Mouse (Mus musculus) midbrain, embryonic 10.5 days (tissue): ENCODE results near the gene Ropn1. TPM values are rescaled to one million over a fixed set of nuclear protein-coding genes. Genes with fewer than 3 reads are reported as not detected.

ENCODE experiments used
- DNase-seq: peaks from one replicate; pipeline ENCODE4 v3.0.0-alpha.2; 2017; ENCODE audit warnings: low spot score
- H3K27ac ChIP-seq: fragments of 300-500 bp; sonication (generic); replicated peaks from 2 replicates; pipeline ENCODE4 v1.5.1; 2016; ENCODE audit warnings: mild to moderate bottlenecking
- H3K27me3 ChIP-seq: fragments of 300-500 bp; sonication (generic); 2 replicates; pipeline ENCODE4 v1.6.1; 2016; ENCODE audit warnings: low read depth, mild to moderate bottlenecking; ENCODE audit not compliant: poor library complexity, severe bottlenecking
- H3K36me3 ChIP-seq: fragments of 300-500 bp; sonication (generic); 2 replicates; pipeline ENCODE4 v1.6.1; 2016; ENCODE audit warnings: mild to moderate bottlenecking, moderate library complexity
- H3K4me1 ChIP-seq: fragments of 300-500 bp; sonication (generic); 2 replicates; pipeline ENCODE4 v1.6.1; 2016
- H3K4me3 ChIP-seq: fragments of 300-500 bp; sonication (generic); 2 replicates; pipeline ENCODE4 v1.5.1; 2016; ENCODE audit warnings: mild to moderate bottlenecking, moderate library complexity
- H3K9me3 ChIP-seq: fragments of 300-500 bp; sonication (generic); replicated peaks from 2 replicates; pipeline ENCODE4 v1.6.1; 2016; ENCODE audit warnings: mild to moderate bottlenecking
- WGBS: fragments of 180-500 bp; shearing (Covaris S2); methylation state at CpG from one replicate; pipeline ENCODE4 v1.1.7; 2016; 5-methylcytosine and 5-hydroxymethylcytosine counted together
- polyA plus RNA-seq: library from polyadenylated mRNA; unstranded; fragments of >200 nt; fragmentation: Nextera tagmentation; extraction: Ambion mirVana; gene quantifications from 2 replicates; pipeline ENCODE4 v1.2.1, GENCODE M21; 2016

Gene Ropn1
- polyA plus RNA-seq, 1 experiment from 2014 or later: not detected

- Histone ChIP-seq H3K9me3 (no peaks in the 10 kb centered on the region), H3K27me3 (peaks cover 9% of the 10 kb centered on the region; the same call in 1 of the 2 replicates), H3K4me3 (peak overlapping the region; percentile 49), H3K36me3 (no peaks in the 10 kb centered on the region), H3K4me1 (peaks cover 14% of the 10 kb centered on the region), H3K27ac (no peak overlapping the region)
- no peak for DNase-seq
- WGBS: 29% methylated on average over 5 of the region's 5 CpGs
Observed at GRCm38 (mm10) chr16:34657983-34658382, 8.3 kb downstream of the Ropn1 start.

- no peaks in the 10 kb centered on the region for H3K9me3 ChIP-seq
- peak overlapping the region; percentile 55; the same call in 1 of the 2 replicates for H3K27ac ChIP-seq
- DNase-seq: peak; percentile 28
Observed at GRCm38 (mm10) chr16:34658388-34658787, 8.7 kb downstream of the Ropn1 start.

GRCm38 (mm10) chr16:34664553-34664952 is 14.8 kb downstream of the Ropn1 start:
- 78% methylated on average over 3 of the region's 3 CpGs for WGBS
- Histone ChIP-seq H3K27me3 (peaks cover 41% of the 10 kb centered on the region), H3K36me3 (no peaks in the 10 kb centered on the region), H3K27ac (no peak overlapping the region), H3K4me3 (no peak overlapping the region), H3K4me1 (peaks cover 18% of the 10 kb centered on the region), H3K9me3 (no peaks in the 10 kb centered on the region)
- no peak for DNase-seq

More at GRCm38 (mm10) chr16:34658388-34658787, 8.7 kb downstream of the Ropn1 start:
- H3K4me1 ChIP-seq: peaks cover 14% of the 10 kb centered on the region
- H3K27me3 ChIP-seq: peaks cover 9% of the 10 kb centered on the region; the same call in 1 of the 2 replicates
- no peaks in the 10 kb centered on the region for H3K36me3 ChIP-seq
- WGBS: 35% methylated on average over 11 of the region's 11 CpGs
- peak overlapping the region; percentile 49 for H3K4me3 ChIP-seq

GRCm38 (mm10) chr16:34667031-34667726 is 17.5 kb downstream of the Ropn1 start:
- Histone ChIP-seq H3K9me3 (no peaks in the 10 kb centered on the region), H3K27me3 (peaks cover 54% of the 10 kb centered on the region), H3K36me3 (no peaks in the 10 kb centered on the region), H3K4me3 (peak overlapping the region; percentile 35), H3K27ac (no peak overlapping the region), H3K4me1 (peaks cover 24% of the 10 kb centered on the region)
- 6% methylated on average over 20 of the region's 20 CpGs for WGBS
- DNase-seq: peak; percentile 72

GRCm38 (mm10) chr16:34668341-34668740 is 18.6 kb downstream of the Ropn1 start:
- Histone ChIP-seq H3K9me3 (no peaks in the 10 kb centered on the region), H3K4me3 (no peak overlapping the region), H3K27ac (no peak overlapping the region), H3K27me3 (peaks cover 54% of the 10 kb centered on the region), H3K4me1 (peaks cover 29% of the 10 kb centered on the region), H3K36me3 (no peaks in the 10 kb centered on the region)
- WGBS: 77% methylated on average over 9 of the region's 9 CpGs
- no peak for DNase-seq

GRCm38 (mm10) chr16:34671966-34672365 is 22.2 kb downstream of the Ropn1 start:
- Histone ChIP-seq H3K4me1 (peaks cover 17% of the 10 kb centered on the region), H3K27ac (no peak overlapping the region), H3K4me3 (no peak overlapping the region), H3K27me3 (peaks cover 39% of the 10 kb centered on the region), H3K9me3 (no peaks in the 10 kb centered on the region), H3K36me3 (no peaks in the 10 kb centered on the region)
- WGBS: 61% methylated on average over 7 of the region's 7 CpGs
- no peak for DNase-seq

GRCm38 (mm10) chr16:34672822-34673221 is 23.1 kb downstream of the Ropn1 start:
- Histone ChIP-seq H3K4me1 (peaks cover 11% of the 10 kb centered on the region; the same call in 1 of the 2 replicates), H3K36me3 (no peaks in the 10 kb centered on the region), H3K4me3 (no peak overlapping the region), H3K27me3 (peaks cover 33% of the 10 kb centered on the region), H3K27ac (no peak overlapping the region), H3K9me3 (no peaks in the 10 kb centered on the region)
- DNase-seq: no peak
- 76% methylated on average over 3 of the region's 3 CpGs for WGBS

- Histone ChIP-seq H3K4me1 (peaks cover 11% of the 10 kb centered on the region; the same call in 1 of the 2 replicates), H3K27ac (no peak overlapping the region), H3K36me3 (no peaks in the 10 kb centered on the region), H3K4me3 (no peak overlapping the region), H3K27me3 (peaks cover 18% of the 10 kb centered on the region), H3K9me3 (no peaks in the 10 kb centered on the region)
- DNase-seq: no peak
- WGBS: 95% methylated on average over 6 of the region's 6 CpGs
Observed at GRCm38 (mm10) chr16:34674365-34674764, 24.6 kb downstream of the Ropn1 start.

- DNase-seq: no peak
- H3K27ac ChIP-seq: no peak overlapping the region
- H3K36me3 ChIP-seq: no peaks in the 10 kb centered on the region
- no peaks in the 10 kb centered on the region for H3K27me3 ChIP-seq
- no peak overlapping the region for H3K4me3 ChIP-seq
- H3K4me1 ChIP-seq: no peaks in the 10 kb centered on the region
- no peaks in the 10 kb centered on the region for H3K9me3 ChIP-seq
Observed at GRCm38 (mm10) chr16:34681823-34682222, 32.1 kb downstream of the Ropn1 start.

- no peak for DNase-seq
- WGBS: 76% methylated on average over 3 of the region's 3 CpGs
- Histone ChIP-seq H3K4me3 (peak overlapping the region; percentile 62), H3K36me3 (no peaks in the 10 kb centered on the region), H3K27me3 (no peaks in the 10 kb centered on the region), H3K27ac (peak overlapping the region; percentile 90; the same call in 1 of the 2 replicates), H3K4me1 (peaks cover 16% of the 10 kb centered on the region), H3K9me3 (no peaks in the 10 kb centered on the region)
Observed at GRCm38 (mm10) chr16:34689879-34690278, 40.2 kb downstream of the Ropn1 start.

- Histone ChIP-seq H3K4me3 (peak within 1 kb of the TSS; percentile 62), H3K4me1 (peaks cover 16% of the 10 kb centered on the region), H3K27me3 (no peaks in the 10 kb centered on the region), H3K27ac (peak within 1 kb of the TSS; percentile 90), H3K36me3 (peaks cover 6% of the 10 kb centered on the region), H3K9me3 (no peaks in the 10 kb centered on the region)
- peak; percentile 94 for DNase-seq
- 1% methylated on average over 53 of the region's 53 CpGs for WGBS
Observed at GRCm38 (mm10) chr16:34690334-34691144, 40.8 kb downstream of the Ropn1 start, which contains the start of gene Ccdc14. TSS of gene Ccdc14 (plus strand) at chr16:34690616.

GRCm38 (mm10) chr16:34691156-34691555 is 41.4 kb downstream of the Ropn1 start:
- no peak for DNase-seq
- H3K27me3 ChIP-seq: no peaks in the 10 kb centered on the region

GRCm38 (mm10) chr16:34694477-34694876 is 44.8 kb downstream of the Ropn1 start:
- Histone ChIP-seq H3K36me3 (peaks cover 44% of the 10 kb centered on the region), H3K27me3 (no peaks in the 10 kb centered on the region), H3K27ac (no peak overlapping the region), H3K4me3 (no peak overlapping the region), H3K9me3 (no peaks in the 10 kb centered on the region), H3K4me1 (peaks cover 16% of the 10 kb centered on the region)
- no peak for DNase-seq
- WGBS: 94% methylated on average over 6 of the region's 7 CpGs

More at GRCm38 (mm10) chr16:34691156-34691555, 41.4 kb downstream of the Ropn1 start:
- no peaks in the 10 kb centered on the region for H3K9me3 ChIP-seq
- H3K4me3 ChIP-seq: peak overlapping the region; percentile 62
- peaks cover 12% of the 10 kb centered on the region for H3K36me3 ChIP-seq
- H3K27ac ChIP-seq: peak overlapping the region; percentile 90
- 11% methylated on average over 11 of the region's 11 CpGs for WGBS
- H3K4me1 ChIP-seq: peaks cover 16% of the 10 kb centered on the region
